In genomic region chr5:118123096-118123495, GRCm38 (mm10) we compare ENCODE assay signal across 11 mouse cellular contexts. TPM values are rescaled to one million over a fixed set of nuclear protein-coding genes. Genes with fewer than 3 reads are reported as not detected.
DNase-seq lines count a peak whose midpoint lies in the region; ATAC-seq lines count a peak whose summit lies in the region.
"Had no signal": no experiment of that assay in that cellular context is flagged by ENCODE, and none has a peak within 500 bp of the region (broad histone marks: within the 10 kb centered on the region; RNA-seq: fewer than 3 reads in every experiment).

No protein-coding gene starts in this region.

- H3K4me1 ChIP-seq in forebrain, embryonic 10.5 days, result peaks cover 23% of the 10 kb centered on the region
- no peaks in the 10 kb centered on the region for H3K4me1 ChIP-seq in forebrain, embryonic 11.5 days (replicated peaks; ENCODE audit: control insufficient read depth, insufficient read depth, low read length)
- H3K4me1 ChIP-seq in neural tube, embryonic 13.5 days (replicated peaks), result peaks cover 41% of the 10 kb centered on the region
- peaks cover 9% of the 10 kb centered on the region; the same call in 1 of the 2 replicates for H3K4me1 ChIP-seq in kidney, embryonic 16.5 days (ENCODE audit: insufficient read depth, low read length)

- H3K9me3 ChIP-seq in forebrain, embryonic 10.5 days, result no peaks in the 10 kb centered on the region
- no peaks in the 10 kb centered on the region for H3K9me3 ChIP-seq in forebrain, embryonic 11.5 days (ENCODE audit: control insufficient read depth, low read length)
- H3K9me3 ChIP-seq in neural tube, embryonic 13.5 days, result no peaks in the 10 kb centered on the region
- H3K9me3 ChIP-seq in kidney, embryonic 16.5 days (ENCODE audit: low read length), result no peaks in the 10 kb centered on the region
- H3K9me3 ChIP-seq: neural tube, embryonic 15.5 days had no signal

- no peak overlapping the region for H3K4me2 ChIP-seq in forebrain, embryonic 11.5 days (ENCODE audit: low read depth, low read length, severe bottlenecking)
- H3K4me2 ChIP-seq in neural tube, embryonic 13.5 days, result no peak overlapping the region
- H3K4me2 ChIP-seq in kidney, embryonic 16.5 days (replicated peaks; ENCODE audit: low read depth, low read length), result no peak overlapping the region
- H3K4me2 ChIP-seq: neural tube, embryonic 15.5 days had no signal

- 0 out of 2 replicates have a peak overlapping the region, but pooled peaks have one; percentile 16 for H3K27ac ChIP-seq in forebrain, embryonic 10.5 days
- H3K27ac ChIP-seq in forebrain, embryonic 11.5 days (ENCODE audit: low read depth, low read length), result no peak overlapping the region
- peak overlapping the region; percentile 42; the same call in 1 of the 2 replicates for H3K27ac ChIP-seq in neural tube, embryonic 13.5 days (replicated peaks)
- no peak overlapping the region for H3K27ac ChIP-seq in kidney, embryonic 16.5 days (ENCODE audit: low read length)
- H3K27ac ChIP-seq: neural tube, embryonic 15.5 days had no signal

- 50% methylated on average over 10 of the region's 10 CpGs for WGBS in forebrain, embryonic 10.5 days
- 52% methylated on average over 10 of the region's 10 CpGs for WGBS in forebrain, embryonic 11.5 days
- WGBS in neural tube, embryonic 13.5 days, result 68% methylated on average over 10 of the region's 10 CpGs
- WGBS in kidney, embryonic 16.5 days, result 57% methylated on average over 10 of the region's 10 CpGs

- H3K36me3 ChIP-seq in forebrain, embryonic 10.5 days (replicated peaks), result peaks cover 74% of the 10 kb centered on the region
- H3K36me3 ChIP-seq in forebrain, embryonic 11.5 days (ENCODE audit: control insufficient read depth, insufficient read depth, low read length), result no peaks in the 10 kb centered on the region; the same call in 1 of the 2 replicates
- peaks cover 28% of the 10 kb centered on the region for H3K36me3 ChIP-seq in neural tube, embryonic 13.5 days
- H3K36me3 ChIP-seq in kidney, embryonic 16.5 days (ENCODE audit: insufficient read depth, low read length), result peaks cover 16% of the 10 kb centered on the region

- H3K9ac ChIP-seq in forebrain, embryonic 11.5 days (ENCODE audit: low read length), result no peak overlapping the region
- H3K9ac ChIP-seq in neural tube, embryonic 13.5 days, result no peak overlapping the region
- H3K9ac ChIP-seq in kidney, embryonic 16.5 days (replicated peaks; ENCODE audit: low read length), result no peak overlapping the region
- H3K9ac ChIP-seq: neural tube, embryonic 15.5 days had no signal

- H3K4me3 ChIP-seq in forebrain, embryonic 10.5 days, result no peak overlapping the region
- H3K4me3 ChIP-seq in forebrain, embryonic 11.5 days (ENCODE audit: low read depth, low read length), result no peak overlapping the region
- H3K4me3 ChIP-seq in neural tube, embryonic 13.5 days, result no peak overlapping the region
- H3K4me3 ChIP-seq in kidney, embryonic 16.5 days (ENCODE audit: low read length), result no peak overlapping the region
- H3K4me3 ChIP-seq: neural tube, embryonic 15.5 days had no signal

- H3K27me3 ChIP-seq in forebrain, embryonic 10.5 days (ENCODE audit: poor library complexity, severe bottlenecking), result no peaks in the 10 kb centered on the region
- no peaks in the 10 kb centered on the region for H3K27me3 ChIP-seq in forebrain, embryonic 11.5 days (ENCODE audit: control insufficient read depth, insufficient read depth, low read length)
- no peaks in the 10 kb centered on the region for H3K27me3 ChIP-seq in neural tube, embryonic 13.5 days
- H3K27me3 ChIP-seq in kidney, embryonic 16.5 days (ENCODE audit: insufficient read depth, low read length), result no peaks in the 10 kb centered on the region
- H3K27me3 ChIP-seq: neural tube, embryonic 15.5 days had no signal

- no peak for ATAC-seq in forebrain, embryonic 11.5 days (replicated peaks; ENCODE audit: low FRiP score)
- ATAC-seq in neural tube, embryonic 13.5 days (ENCODE audit: low read depth), result no peak
- no peak for ATAC-seq in kidney, embryonic 16.5 days (ENCODE audit: low FRiP score, low TSS enrichment)

- no peak for DNase-seq in forebrain, embryonic 10.5 days (ENCODE audit: extremely low spot score, low spot score)
- DNase-seq in forebrain, embryonic 11.5 days (ENCODE audit: low spot score), result no peak
- no peak for DNase-seq in neural tube, embryonic 10.5 days (ENCODE audit: extremely low spot score, low spot score)
- peak; percentile 21 for DNase-seq in mesoderm, embryonic 11.5 days (ENCODE audit: low read depth, low spot score)
- DNase-seq in right cerebral cortex, adult 2 months (ENCODE audit: low spot score in 2 of 2), result no peak
- no peak for DNase-seq in cerebellum, adult 9-11 months
- DNase-seq: gastrocnemius, postnatal 36 days had no signal

RNA-seq across cellular contexts. Expression of gene Fbxw8, which starts 32.2 kb away (rescaled TPM):
- 32.7 and 33.8 TPM in 2 replicates for polyA plus RNA-seq in forebrain, embryonic 10.5 days (2016; fragmentation: Nextera tagmentation; extraction: Ambion mirVana)
- 27.6 and 28.5 TPM in 2 replicates for polyA plus RNA-seq in forebrain, embryonic 11.5 days (2014; fragmentation: Nextera tagmentation; extraction: Ambion mirVana)
- polyA plus RNA-seq in neural tube, embryonic 13.5 days (2015; fragmentation: Nextera tagmentation; extraction: Ambion mirVana), result 25.1 and 25.5 TPM in 2 replicates
- 26.3 and 30.9 TPM in 2 replicates for polyA plus RNA-seq in kidney, embryonic 16.5 days (2015; fragmentation: Nextera tagmentation; extraction: Ambion mirVana)

RNA-seq across cellular contexts. Expression of gene Hrk, which starts 41.4 kb away (rescaled TPM):
- 0.04 and 0.09 TPM in 2 replicates for polyA plus RNA-seq in forebrain, embryonic 10.5 days (2016; fragmentation: Nextera tagmentation; extraction: Ambion mirVana)
- 0.09 and 0.20 TPM in 2 replicates for polyA plus RNA-seq in forebrain, embryonic 11.5 days (2014; fragmentation: Nextera tagmentation; extraction: Ambion mirVana)
- polyA plus RNA-seq in neural tube, embryonic 13.5 days (2015; fragmentation: Nextera tagmentation; extraction: Ambion mirVana), result 3.3 and 3.4 TPM in 2 replicates
- 0.09 and 0.17 TPM in 2 replicates for polyA plus RNA-seq in kidney, embryonic 16.5 days (2015; fragmentation: Nextera tagmentation; extraction: Ambion mirVana)
- polyA plus RNA-seq: liver, embryonic 16.5 days had no signal

Comparison
In these comparisons a context has a peak if more than half of its experiments do, and no peak if none do; other contexts are left out.
1. H3K27ac ChIP-seq: peak in forebrain, embryonic 10.5 days (single experiment) and neural tube, embryonic 13.5 days (single experiment); none in forebrain, embryonic 11.5 days (single experiment) and kidney, embryonic 16.5 days (single experiment).